Mouse (Mus musculus) left cerebral cortex, adult 9 months (tissue): ENCODE measurements around the gene Rab34.
A peak's percentile ranks its signal among the peaks of the same experiment; 100 is the strongest.

Source experiments
- DNase-seq, 2 experiments: peaks; one replicate each; pipeline ENCODE4 v3.0.0; 2022; ENCODE audit warnings: low spot score in 2 of 2

The Rab34 gene

DNA sequence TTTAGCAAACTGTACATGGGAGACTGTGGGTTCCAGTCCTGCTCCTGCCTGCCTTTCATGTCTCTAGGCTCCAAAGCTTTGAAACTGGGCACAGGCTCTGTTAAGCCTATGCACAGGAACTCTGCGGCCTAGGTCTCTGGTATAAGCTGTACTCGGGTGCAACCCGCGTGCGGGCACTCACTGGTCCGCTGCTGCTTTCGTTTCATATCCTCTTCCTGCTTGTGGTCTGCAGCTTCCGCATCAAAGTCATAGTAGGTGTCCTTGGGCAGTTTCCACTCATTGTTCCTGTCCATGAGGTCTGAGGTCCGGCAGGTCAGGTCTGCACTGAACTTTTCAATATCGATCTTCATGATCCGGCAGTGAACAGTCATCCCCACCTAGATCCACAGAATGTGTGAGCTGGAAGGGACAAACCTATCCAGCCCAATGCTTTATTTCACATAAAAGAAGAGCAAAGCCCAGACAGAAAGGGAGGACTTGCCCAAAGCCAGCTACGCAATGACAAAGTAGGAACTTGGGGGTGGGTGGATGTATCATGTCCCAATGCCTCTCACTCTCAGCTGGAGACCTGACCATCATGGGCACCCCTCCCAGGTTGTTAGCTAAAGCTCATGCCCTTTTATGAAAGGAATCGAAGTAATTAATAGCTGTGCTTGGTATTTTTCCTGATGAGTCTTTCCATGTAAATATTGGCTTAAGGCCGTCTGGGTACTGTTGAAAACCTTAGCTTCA is 25.0 kb downstream of the Rab34 start:
- no peak for DNase-seq

DNA sequence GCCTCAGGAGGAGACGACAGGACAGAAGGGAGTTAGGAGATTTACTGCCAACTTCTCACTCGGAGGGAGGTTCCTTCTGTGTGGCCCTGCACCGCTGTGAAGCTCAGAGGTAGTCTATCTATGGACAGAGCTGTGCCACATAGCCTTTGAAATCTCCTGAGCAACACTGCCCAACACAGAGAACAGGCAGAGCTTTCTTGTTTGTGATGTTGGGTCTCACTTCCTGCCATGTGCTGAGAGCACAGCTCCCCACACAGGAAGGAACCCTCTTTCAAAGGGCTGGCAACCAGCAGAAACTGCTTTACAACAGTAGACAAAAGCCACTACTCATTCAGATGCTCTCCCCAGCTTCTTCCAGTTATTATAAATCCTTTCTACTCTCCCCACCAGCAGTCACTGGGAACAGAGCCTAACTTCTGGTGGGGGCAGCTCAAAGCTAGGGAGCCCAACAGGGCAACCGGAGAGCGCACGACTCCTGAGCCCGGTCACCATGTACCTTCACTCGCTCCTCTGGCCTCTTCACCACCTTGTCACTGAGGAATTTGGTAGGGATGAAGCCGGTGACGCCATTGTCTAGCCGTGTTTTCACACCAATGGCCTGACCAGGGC is 27.6 kb downstream of the Rab34 start:
- peak in 1 of 2 experiments; percentile 26 for DNase-seq

DNA sequence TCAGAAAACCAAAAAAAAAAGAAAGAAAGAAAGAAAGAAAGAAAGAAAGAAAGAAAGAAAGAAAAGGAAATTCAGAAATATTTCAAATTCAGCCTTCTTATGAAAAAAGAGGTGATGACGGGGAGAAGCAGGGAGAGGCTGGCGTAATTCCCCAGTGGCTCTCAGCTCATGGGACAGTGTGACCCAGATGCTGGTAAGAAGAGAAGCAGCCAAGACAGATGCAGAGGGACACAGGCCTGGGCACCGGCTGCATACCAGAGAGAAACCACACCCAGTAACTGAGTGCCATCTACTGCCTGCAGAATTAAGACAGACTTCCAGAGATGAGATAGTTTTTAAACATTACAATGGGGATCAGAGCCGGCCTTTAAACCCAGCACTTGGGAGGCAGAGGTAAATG is 35.4 kb downstream of the Rab34 start:
- DNase-seq, result no peak

DNA sequence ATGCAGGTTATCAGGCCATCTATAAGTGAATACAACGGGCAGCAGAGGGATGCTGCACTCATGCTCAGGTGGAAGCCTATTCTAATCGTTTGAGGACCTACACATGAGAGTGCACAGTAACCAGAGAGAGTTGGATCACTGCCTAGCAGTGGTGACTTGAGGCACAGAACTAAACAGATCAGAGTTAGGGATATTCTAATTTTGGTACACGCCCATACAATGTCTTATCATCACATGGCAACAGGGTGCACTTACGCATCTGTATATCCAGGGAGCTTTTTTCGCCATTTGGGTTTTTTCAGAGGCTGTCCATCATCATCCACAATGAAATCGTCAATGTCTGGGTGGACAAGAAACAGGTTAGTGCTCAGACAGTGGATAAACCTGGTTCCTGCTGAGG is 43.3 kb downstream of the Rab34 start:
- DNase-seq, result no peak

DNA sequence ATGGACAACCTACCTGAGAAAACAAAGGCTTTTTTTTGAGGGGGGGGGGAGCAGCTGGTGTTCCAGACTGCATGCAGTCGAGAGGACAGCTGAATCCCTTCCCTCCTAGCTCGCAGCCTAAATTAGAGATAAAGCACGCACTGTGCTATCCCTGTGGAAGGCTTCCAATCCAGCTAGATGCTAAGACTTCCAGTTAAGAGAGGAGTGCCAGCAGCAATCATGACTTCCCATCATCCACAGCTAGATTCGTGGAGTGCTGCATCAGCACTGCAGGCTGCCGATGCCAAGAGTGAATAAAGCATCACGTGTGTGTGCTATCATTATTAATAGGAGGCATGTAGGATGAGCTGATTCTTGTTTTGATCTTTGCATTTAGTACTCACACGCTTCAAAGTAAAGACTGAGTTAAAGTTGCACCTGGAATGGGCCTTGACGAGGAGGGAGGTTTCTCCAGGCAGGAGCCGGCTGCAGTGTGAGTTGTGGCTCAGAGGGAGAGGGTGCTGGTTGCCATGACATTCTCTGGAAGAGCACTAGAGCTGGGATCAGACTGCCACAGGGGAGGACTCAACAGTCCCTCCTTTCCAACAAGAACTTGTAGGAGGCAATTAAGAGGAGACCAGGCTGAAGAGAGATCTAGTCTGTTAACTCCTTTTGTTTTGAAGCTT is 52.1 kb downstream of the Rab34 start:
- peak; percentile 55 to 64 for DNase-seq
